Mouse (Mus musculus): ENCODE results near the gene Hectd2. TPM values are rescaled to one million over a fixed set of nuclear protein-coding genes. Genes with fewer than 3 reads are reported as not detected.

Hectd2 gene
- total RNA-seq (2021) = 10 to 100 TPM; 30.1 TPM

DNA sequence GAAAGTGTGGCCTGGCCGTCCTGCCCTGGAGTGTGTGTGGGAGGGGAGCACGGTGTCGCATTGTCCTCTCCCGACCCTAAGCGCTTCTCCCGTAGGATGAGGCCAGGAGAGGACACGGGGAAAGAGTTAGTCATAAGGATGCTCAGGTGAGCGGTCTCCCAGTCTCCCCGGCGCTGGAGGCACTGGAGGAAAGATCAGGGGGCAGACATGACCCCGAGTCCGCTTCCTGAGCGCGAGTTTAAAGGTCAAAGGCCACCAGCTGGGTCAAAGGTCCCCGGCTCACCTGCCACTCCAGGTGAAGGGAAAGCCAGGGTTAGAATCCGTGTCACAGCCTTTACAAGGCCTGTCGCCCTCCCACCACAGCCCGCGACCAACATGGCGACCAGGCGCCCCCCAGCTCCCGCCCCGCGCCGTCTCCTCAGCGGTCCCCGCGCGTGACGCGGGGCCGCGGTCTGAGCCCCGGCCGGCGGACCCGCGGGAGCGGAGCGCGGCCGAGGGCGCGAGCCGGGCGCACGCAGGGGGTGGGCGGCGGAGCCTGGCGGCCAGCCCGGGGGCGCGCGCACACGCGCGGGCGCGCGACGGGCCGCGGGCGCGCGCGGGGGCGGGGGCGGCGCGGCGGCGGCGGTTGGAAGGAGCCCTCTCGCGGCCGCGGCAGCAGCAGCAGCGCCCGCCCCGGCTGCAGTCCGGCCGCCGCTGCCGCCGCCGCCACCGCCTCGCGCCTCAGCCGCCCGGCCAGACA, at the start of gene Hectd2:
Gene Hectd2, plus strand, starts transcription at position 594 of the 739 bp plus-strand sequence.
- intact Hi-C loops (cut with DNase I) = no loop called here
- DNase-seq (ENCODE audit: extremely low spot score in 1 of 2, low spot score in 2 of 2) = peak; percentile 57 to 78

DNA sequence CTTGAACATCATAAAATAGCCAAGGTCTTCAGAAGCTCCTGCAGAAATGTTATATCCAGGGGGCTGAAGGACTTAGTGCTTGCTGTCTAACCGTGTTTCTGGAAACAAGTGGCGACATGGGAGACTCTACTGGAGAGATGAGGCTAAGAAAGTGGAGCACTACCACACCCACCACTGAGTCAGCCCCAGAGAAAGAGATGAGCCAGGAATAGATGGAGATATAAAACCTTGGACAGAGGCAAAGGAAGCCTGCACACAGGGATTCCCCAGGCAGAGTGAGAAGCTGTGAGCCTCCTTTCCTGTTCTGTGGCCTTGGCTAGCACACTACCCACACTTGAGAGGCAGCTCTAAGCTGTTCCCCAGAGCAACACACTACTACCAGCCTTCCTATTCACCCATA, 49.7 kb upstream of the Hectd2 start:
- intact Hi-C loops (cut with DNase I) = no loop called here
- DNase-seq (ENCODE audit: extremely low spot score in 1 of 2, low spot score in 2 of 2) = no peak

DNA sequence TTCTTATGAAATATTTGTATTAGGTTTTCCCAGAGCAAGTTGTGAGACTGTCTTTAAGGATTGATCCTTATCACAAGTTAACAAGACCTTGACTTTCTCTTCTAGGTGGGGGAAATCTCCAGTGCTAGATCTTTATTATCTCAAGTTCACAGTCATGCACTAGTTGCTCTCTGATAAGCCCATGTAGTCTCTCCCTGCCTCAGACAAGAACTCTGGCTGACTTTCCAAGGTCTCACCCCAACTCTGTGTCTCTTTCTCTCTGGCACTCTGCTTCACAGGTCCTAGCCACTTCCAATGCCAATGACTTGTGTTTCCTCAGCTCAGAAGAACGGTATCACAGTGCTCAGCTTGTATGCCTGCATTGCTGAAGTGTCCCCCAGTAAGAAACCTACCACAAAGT, 43.1 kb upstream of the Hectd2 start:
- DNase-seq (ENCODE audit: extremely low spot score in 1 of 2, low spot score in 2 of 2) = no peak
- intact Hi-C loops (cut with DNase I) = no loop called here

DNA sequence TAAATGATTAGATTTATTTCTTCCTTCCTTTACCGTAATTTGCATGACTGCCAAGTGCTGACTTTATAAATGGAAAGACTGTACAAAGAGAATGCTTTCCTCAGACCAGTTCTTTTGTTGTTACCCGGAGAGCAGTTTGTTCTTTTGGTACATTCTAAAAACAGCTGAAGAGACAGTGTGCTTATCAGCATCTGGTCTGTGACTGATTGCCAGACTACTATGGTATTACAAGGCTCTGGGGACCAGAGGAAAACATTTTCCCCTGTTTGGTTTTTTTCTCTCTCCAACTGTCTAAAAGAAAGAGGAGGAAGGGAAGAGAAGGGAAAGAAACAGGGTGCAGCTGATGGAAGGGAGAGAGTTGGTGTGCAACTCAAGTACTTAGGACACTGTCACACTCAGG, 36.0 kb upstream of the Hectd2 start:
- intact Hi-C loops (cut with DNase I) = no loop called here
- DNase-seq (ENCODE audit: extremely low spot score in 1 of 2, low spot score in 2 of 2) = no peak

DNA sequence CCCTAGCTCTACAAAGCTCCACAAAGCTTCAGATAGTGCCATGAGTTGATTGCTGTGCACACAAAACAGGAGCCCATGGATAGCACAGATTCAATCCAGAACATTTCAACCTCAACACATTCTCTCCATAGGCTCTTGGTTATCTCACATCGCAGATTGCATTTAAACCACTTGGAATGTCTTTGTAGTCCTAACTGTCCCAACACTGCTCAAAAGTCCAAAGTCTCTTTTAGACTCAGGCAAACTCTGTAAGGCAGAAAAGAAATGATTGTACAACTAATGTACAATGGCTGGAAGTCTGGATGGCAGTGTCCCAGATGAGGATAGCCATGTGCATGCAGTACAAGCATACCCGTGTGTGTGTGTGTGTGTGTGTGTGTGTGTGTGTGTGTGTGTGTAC, 32.9 kb upstream of the Hectd2 start:
- intact Hi-C loops (cut with DNase I) = no loop called here

DNA sequence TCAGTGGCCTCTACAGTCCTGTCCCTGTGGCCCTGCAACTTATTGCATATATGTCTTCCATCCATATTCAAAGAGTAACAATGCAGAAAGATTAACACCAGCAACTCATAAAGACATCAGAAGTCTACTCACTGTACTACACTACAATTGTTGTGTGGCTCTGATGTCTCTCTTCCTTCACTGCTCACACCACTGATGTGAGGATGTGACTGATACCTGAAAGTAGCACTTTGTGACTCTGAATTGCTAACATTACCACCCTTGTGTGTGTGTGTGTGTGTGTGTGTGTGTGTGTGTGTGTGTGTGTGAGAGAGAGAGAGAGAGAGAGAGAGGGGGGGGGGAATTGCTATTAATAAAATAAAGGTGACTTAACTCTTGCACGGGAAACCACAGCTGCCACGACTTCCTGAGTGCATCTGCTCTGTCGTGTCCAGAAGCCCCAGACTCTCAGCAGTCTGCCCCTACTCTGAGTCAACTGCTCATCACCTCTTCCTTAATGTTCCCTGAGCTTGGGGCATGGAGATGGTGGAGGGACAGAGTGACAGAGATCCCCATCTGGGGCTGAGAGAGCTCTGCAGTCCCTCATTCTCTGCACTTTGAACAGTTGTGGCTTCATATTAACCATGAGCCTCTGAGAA, 31.8 kb upstream of the Hectd2 start:
- intact Hi-C loops (cut with DNase I) = no loop called here
- DNase-seq (ENCODE audit: extremely low spot score in 1 of 2, low spot score in 2 of 2) = no peak

More for the DNA sequence above, 32.9 kb upstream of the Hectd2 start:
- DNase-seq (ENCODE audit: extremely low spot score in 1 of 2, low spot score in 2 of 2) = no peak

DNA sequence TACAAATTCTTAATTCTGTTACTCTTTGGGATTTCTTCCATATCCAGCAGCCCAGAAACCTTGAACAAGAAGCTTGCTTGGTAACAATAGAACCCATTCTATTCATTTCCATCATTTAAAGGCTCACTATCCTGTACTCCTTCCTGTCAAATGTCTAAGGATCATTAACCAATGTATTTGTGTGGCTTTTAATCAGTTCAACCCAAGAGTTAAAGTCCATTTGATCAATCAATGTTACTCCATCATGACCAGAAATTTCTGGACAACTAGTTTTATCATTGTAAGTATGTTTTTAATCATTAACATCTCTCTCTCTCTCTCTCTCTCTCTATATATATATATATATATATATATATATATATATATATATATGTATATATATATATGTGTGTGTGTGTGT, 29.4 kb upstream of the Hectd2 start:
- no peak for DNase-seq (ENCODE audit: extremely low spot score in 1 of 2, low spot score in 2 of 2)
- intact Hi-C loops (cut with DNase I) = no loop called here

DNA sequence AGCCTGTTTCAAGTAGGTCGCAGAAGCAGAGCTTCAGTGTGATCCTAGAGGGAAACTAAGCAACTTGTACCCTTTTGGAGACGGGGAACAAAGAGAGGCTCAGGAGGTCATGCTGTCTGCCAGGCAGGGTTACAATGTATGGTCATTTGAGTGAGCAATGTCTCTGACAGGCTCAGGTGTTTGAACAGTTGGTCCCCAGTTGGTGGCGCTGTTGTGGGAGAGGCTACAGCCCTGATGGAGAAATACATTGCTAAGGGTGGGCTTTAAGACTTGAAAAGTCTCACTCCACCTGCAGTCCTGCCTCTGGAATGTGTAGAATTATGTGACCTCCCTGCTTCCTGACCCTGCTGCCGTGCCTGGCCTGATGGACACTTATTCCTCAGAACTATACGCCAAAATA, 21.4 kb upstream of the Hectd2 start:
- intact Hi-C loops (cut with DNase I) = no loop called here
- DNase-seq (ENCODE audit: extremely low spot score in 1 of 2, low spot score in 2 of 2) = no peak

DNA sequence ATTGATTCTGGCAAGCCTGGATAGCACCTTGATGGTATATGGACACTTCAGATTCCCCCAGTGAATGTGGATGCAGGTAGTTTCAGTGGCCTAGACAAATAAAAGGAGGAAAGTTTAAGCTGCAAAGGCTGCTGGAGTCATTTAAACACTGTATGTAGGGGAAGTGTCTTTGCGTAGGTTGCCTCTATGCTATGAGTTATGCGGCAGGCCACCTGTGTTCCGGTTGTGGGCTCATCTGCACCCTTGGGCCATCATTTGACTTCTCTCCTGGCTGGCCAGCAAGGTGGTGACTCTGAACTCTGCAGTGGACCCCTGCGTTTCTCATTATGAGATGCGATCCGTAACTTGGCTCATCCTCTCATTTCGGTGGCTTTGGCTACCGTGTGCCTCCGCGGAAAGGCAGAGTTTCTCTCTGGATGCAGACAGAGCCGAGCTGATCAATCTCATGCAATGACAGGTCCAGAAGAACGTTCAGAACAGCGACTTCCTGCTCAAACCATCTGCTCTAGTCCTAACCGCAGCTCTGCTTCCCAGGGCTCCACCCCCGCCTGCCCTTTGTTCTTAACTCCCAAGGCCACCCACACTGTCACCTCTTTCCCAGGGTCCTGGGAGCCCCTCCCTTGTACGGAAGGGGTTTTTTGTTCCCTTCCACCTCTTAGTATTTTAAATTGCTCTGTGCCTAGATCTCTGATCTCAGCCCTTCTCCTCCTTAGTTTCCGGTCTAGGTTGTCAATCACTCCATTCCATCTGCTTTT, 20.3 kb upstream of the Hectd2 start:
- intact Hi-C loops (cut with DNase I) = no loop called here
- peak in 1 of 2 experiments; percentile 36 for DNase-seq (ENCODE audit: extremely low spot score in 1 of 2, low spot score in 2 of 2)

DNA sequence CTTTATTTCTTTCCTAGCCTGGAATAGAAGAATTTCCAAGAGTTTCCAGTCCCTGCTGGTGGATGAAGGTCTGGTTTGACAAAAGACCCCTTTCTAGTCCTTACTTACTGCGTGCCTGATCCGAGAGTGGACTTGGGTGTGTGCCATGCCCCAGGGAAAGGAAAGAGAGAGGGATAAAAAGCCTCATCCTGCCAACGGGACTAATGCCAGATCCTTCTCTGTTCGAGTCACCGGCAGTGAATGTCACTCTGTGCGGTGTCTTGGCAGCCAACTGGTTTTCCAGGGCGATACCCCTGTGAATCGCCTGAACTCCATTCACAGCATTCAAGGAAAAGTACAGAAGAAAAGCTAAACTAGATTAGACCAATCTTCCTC, 19.7 kb upstream of the Hectd2 start:
- intact Hi-C loops (cut with DNase I) = loop anchor here (5.0 kb wide), 1 partner anchor 62 kb away; no protein-coding TSS in a partner anchor
- DNase-seq (ENCODE audit: extremely low spot score in 1 of 2, low spot score in 2 of 2) = peak; percentile 67 to 72

DNA sequence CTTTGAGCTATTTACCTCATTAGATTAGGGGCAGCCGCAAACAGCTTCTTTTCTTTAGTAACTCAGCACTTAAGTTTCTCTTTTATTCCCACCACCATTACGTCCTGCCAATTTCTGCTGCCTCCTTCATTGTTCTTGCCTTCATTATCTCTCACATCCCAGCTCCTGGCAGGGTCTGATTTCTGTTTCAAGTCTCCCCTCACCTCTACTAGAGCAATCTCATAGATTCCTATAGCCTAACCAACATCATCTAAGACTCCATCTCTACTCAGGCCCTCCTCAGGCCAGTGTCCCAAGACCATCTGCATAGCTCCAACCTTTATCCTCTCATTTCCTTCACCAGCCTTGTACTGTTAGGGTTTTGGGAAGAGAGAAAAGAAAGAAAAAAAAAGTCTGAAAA, 19.3 kb upstream of the Hectd2 start:
- no peak for DNase-seq (ENCODE audit: extremely low spot score in 1 of 2, low spot score in 2 of 2)
- intact Hi-C loops (cut with DNase I) = loop anchor here (5.0 kb wide), 1 partner anchor 63 kb away; no protein-coding TSS in a partner anchor

DNA sequence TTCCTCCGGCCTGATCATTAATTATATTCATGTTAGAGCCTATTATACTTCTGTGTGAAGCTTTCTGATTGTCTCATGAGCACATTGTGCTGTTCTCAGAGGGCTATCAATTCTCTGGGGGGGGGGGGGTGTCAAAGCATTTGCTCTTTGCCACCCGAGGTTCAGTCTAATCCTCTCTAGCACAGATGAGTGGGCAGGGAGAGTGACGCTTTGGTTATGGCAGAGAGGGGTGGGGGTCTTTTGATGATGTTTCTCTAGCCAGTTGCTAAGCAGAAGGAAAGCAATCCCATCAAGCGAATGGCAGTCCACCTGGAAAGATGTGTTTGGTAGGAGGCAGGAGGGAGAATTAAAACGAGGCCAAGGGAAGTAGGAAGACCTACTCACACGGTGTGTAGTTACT, 18.6 kb upstream of the Hectd2 start:
- no peak for DNase-seq (ENCODE audit: extremely low spot score in 1 of 2, low spot score in 2 of 2)
- intact Hi-C loops (cut with DNase I) = loop anchor here (5.0 kb wide), 1 partner anchor 64 kb away; no protein-coding TSS in a partner anchor

DNA sequence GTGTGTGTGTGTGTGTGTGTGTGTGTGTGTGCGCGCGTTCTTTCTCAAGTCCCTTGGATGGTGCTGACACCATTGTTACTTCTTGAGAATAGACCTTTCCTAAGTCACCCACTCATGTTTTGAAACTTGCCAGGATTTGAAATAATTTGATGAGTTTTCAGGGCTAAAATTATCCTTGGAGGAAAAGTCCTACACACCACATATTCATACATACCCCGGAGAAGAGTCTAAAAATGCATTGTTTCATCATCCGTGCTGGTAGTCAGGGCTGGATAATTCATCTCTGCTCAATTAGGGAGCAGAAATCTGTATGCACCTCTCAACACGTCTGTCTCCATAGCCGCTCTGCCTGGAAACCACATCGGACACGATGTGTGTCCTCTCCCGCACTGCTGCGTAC, 17.5 kb upstream of the Hectd2 start:
- DNase-seq (ENCODE audit: extremely low spot score in 1 of 2, low spot score in 2 of 2) = no peak
- intact Hi-C loops (cut with DNase I) = loop anchor here (5.0 kb wide), 1 partner anchor 65 kb away; no protein-coding TSS in a partner anchor

DNA sequence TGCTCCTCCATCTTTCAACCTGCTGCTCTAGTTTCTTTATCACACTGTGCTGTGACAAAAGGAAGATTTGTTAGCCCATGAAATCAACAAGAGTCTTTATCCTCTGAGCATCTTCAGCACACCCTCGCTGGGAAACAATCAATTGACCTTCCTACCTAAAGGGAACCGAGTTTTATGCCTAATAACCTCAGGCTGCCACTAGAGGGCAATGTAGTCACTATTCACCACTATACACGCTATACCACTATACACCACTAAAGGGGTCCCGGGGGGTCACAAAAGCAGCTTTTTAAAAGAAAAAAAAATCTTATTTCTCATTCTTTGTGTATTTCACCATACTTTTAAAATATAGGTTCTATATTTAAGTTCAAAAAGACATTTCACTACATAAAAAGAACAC, 15.9 kb upstream of the Hectd2 start:
- DNase-seq (ENCODE audit: extremely low spot score in 1 of 2, low spot score in 2 of 2) = peak in 1 of 2 experiments; percentile 32
- intact Hi-C loops (cut with DNase I) = loop anchor here (5.0 kb wide), 1 partner anchor 66 kb away; no protein-coding TSS in a partner anchor

DNA sequence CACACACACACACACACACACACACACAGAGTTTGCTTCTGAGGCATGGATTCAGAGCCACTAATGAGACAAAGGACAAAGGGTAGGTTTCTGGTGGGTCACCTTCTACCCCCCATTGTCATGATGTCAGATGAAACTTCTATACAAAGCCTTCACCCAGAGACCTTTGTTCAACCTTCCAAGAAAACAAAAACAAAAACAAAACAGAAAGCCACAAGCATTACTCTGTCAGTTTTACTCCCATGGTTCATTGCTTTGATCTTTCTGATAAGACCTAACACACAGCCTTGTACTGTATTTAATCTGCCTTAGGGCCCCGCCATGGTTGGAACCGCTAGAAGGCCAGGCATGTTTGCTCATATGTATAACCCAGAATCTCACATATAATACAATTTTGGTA, 15.1 kb upstream of the Hectd2 start:
- intact Hi-C loops (cut with DNase I) = loop anchor here (5.0 kb wide), 1 partner anchor 67 kb away; no protein-coding TSS in a partner anchor
- DNase-seq (ENCODE audit: extremely low spot score in 1 of 2, low spot score in 2 of 2) = no peak

DNA sequence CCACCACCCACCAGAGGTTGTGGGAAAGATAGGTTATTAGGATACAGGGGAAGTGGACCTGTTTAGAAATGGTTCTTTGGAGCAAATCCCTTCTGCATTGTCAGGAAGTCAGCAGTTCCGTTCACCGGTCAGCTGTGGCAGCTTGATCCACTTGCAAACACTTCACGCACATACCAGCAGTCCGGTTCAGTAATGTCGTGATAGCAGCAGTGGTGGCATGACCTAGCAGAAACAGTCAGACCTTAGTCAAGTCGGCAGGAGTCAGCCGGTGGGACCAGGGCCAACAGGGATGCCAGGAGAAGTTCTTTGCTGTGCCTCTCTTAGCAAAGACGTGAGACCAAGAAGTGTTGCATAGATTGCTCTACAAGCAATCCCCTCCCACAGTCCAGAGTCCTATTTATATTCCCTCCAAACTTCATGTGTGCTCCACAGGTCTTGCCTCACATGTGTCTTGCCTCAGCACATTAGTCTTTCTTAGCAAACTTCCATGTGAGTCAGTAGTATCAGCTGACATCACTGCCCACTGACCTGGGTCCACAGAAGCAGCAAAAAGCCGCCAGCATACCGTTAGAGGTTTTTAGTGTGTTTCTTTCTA, 14.3 kb upstream of the Hectd2 start:
- intact Hi-C loops (cut with DNase I) = no loop called here
- no peak for DNase-seq (ENCODE audit: extremely low spot score in 1 of 2, low spot score in 2 of 2)

DNA sequence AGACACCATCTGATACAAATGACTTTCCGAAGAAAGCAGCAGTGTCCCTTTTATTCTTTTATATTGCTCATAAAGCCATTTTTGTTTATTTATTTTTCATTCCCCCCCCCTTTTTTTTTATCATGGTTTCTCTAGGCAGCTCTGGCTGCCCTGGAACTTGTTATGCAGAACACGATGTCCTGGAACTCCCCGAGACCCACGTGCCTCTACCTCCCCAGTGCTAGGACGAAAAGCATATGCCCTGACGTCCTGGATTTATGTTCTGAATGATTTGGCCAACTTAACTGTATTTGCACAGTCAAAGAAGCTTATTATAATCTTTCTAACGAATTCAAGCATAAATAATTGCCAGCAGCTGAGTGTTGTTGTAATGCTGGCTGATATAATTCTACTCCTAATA, 13.7 kb upstream of the Hectd2 start:
- no peak for DNase-seq (ENCODE audit: extremely low spot score in 1 of 2, low spot score in 2 of 2)
- intact Hi-C loops (cut with DNase I) = no loop called here

DNA sequence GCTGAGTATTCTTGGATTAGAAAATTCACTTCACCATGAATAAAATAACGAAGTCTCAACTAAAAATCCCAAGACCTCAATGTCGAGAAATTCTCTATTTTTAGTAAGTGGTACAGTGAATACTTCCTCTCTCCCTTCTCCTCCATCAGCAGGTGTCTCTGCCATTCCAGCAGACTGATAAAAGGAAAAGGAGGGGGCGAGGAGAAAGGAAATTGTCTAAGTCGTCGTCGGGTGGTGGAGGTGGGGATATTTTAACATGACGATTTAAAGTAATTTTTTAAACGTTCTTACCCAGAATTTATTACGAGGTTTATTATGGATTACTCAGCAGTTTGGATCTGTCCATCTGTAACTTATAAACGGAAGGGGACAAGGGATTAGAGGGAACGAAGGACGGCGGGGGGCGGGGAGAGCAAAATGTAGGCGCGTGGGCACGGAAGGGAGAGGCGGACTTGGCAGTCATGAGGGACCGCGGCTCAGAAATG, 836 bp upstream of the Hectd2 start:
- peak in 1 of 2 experiments; percentile 77 for DNase-seq (ENCODE audit: extremely low spot score in 1 of 2, low spot score in 2 of 2)
- intact Hi-C loops (cut with DNase I) = no loop called here

Data from left cerebral cortex, postnatal 10 days (tissue).